Mouse (Mus musculus): ENCODE data around the gene Dll1. TPM values are rescaled to one million over a fixed set of nuclear protein-coding genes. Genes with fewer than 3 reads are reported as not detected.

Gene Dll1
- 18.2 and 21.4 TPM in 2 replicates for polyA plus RNA-seq (2015; fragmentation: Nextera tagmentation; extraction: Ambion mirVana)

- ATAC-seq (ENCODE audit: low FRiP score, low read depth) = peak; percentile 59
- H3K4me3 ChIP-seq = peak within 1 kb of the TSS; percentile 57
- H3K36me3 ChIP-seq = no peaks in the 10 kb centered on the region
- peak within 1 kb of the TSS; percentile 93 for H3K4me2 ChIP-seq
- WGBS = 0% methylated on average over 36 of the region's 36 CpGs
- H3K9me3 ChIP-seq = no peaks in the 10 kb centered on the region
- H3K27ac ChIP-seq (replicated peaks) = peak within 1 kb of the TSS; percentile 97
- H3K4me1 ChIP-seq (replicated peaks) = peaks cover 69% of the 10 kb centered on the region
- H3K27me3 ChIP-seq = no peaks in the 10 kb centered on the region
- peak within 1 kb of the TSS; percentile 95 for H3K9ac ChIP-seq
These were observed at the start of gene Dll1 for GRCm38 (mm10) chr17:15376494-15377181. Gene Dll1 (minus strand): TSS chr17:15376872.

- no peaks in the 10 kb centered on the region for H3K27me3 ChIP-seq
- WGBS = 94% methylated on average over 3 of the region's 3 CpGs
- H3K4me1 ChIP-seq (replicated peaks) = no peaks in the 10 kb centered on the region
- H3K36me3 ChIP-seq = peaks cover 80% of the 10 kb centered on the region
- no peak for ATAC-seq (ENCODE audit: low FRiP score, low read depth)
- no peak overlapping the region for H3K27ac ChIP-seq (replicated peaks)
- H3K4me3 ChIP-seq = no peak overlapping the region
- no peak overlapping the region for H3K9ac ChIP-seq
- no peaks in the 10 kb centered on the region for H3K9me3 ChIP-seq
- no peak overlapping the region for H3K4me2 ChIP-seq
These were observed 49.3 kb upstream of the Dll1 start for GRCm38 (mm10) chr17:15425931-15426330.

- Histone ChIP-seq H3K36me3 (peaks cover 86% of the 10 kb centered on the region), H3K9ac (no peak overlapping the region), H3K27me3 (no peaks in the 10 kb centered on the region), H3K4me3 (no peak overlapping the region), H3K9me3 (no peaks in the 10 kb centered on the region), H3K4me2 (no peak overlapping the region), H3K4me1 (replicated peaks) (no peaks in the 10 kb centered on the region), H3K27ac (replicated peaks) (no peak overlapping the region)
- 77% methylated on average over 8 of the region's 8 CpGs for WGBS
- no peak for ATAC-seq (ENCODE audit: low FRiP score, low read depth)
These were observed 46.6 kb upstream of the Dll1 start for GRCm38 (mm10) chr17:15423080-15423765.

GRCm38 (mm10) chr17:15422666-15423065 is 46.0 kb upstream of the Dll1 start:
- Histone ChIP-seq H3K4me1 (replicated peaks) (no peaks in the 10 kb centered on the region), H3K9me3 (no peaks in the 10 kb centered on the region), H3K27me3 (no peaks in the 10 kb centered on the region), H3K4me3 (no peak overlapping the region), H3K9ac (no peak overlapping the region), H3K4me2 (no peak overlapping the region), H3K36me3 (peaks cover 86% of the 10 kb centered on the region), H3K27ac (replicated peaks) (no peak overlapping the region)
- ATAC-seq (ENCODE audit: low FRiP score, low read depth) = no peak
- WGBS = 93% methylated on average over 9 of the region's 9 CpGs

- H3K4me2 ChIP-seq = no peak overlapping the region
- H3K9me3 ChIP-seq = no peaks in the 10 kb centered on the region
- peaks cover 88% of the 10 kb centered on the region for H3K36me3 ChIP-seq
- H3K27ac ChIP-seq (replicated peaks) = no peak overlapping the region
- no peaks in the 10 kb centered on the region for H3K27me3 ChIP-seq
- 97% methylated on average over 6 of the region's 6 CpGs for whole genome bisulfite sequencing
- H3K4me3 ChIP-seq = no peak overlapping the region
- H3K4me1 ChIP-seq (replicated peaks) = no peaks in the 10 kb centered on the region
- no peak for ATAC-seq (ENCODE audit: low FRiP score, low read depth)
- H3K9ac ChIP-seq = no peak overlapping the region
These were observed 44.8 kb upstream of the Dll1 start for GRCm38 (mm10) chr17:15421446-15421845.

DNA sequence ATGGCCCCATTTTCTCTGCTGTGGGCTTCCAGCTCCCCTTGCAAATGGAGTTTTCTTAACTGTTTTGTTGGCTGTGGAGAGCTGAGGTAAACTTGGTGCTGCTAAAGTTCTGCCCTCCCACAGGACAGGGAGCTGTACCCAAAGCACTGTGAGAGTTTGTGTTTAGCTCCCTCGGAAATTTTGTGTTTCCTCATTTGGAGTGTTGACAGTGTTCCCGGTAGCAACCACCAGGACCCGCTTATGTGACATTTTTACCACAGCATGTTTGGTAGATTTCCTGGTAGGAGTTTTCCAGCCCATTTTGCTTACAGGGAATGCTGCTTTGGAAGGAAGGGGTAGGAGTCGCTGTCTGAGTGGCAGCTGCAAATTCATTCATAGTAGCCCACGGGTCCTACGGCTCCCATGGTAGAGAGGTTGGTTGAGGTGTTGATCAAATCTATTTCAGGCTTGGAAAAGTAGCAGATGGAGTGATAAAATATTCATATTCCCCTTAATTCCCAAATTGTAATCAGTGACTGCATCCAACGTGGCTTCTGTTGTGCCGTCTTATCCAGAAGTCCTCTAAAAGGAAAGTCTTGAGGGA is 43.4 kb upstream of the Dll1 start:
- H3K9ac ChIP-seq = no peak overlapping the region
- H3K4me1 ChIP-seq (replicated peaks) = no peaks in the 10 kb centered on the region
- WGBS = 88% methylated on average over 8 of the region's 8 CpGs
- H3K27me3 ChIP-seq = no peaks in the 10 kb centered on the region
- no peaks in the 10 kb centered on the region for H3K9me3 ChIP-seq
- H3K27ac ChIP-seq (replicated peaks) = no peak overlapping the region
- H3K4me3 ChIP-seq = no peak overlapping the region
- no peak for ATAC-seq (ENCODE audit: low FRiP score, low read depth)
- H3K36me3 ChIP-seq = peaks cover 88% of the 10 kb centered on the region
- H3K4me2 ChIP-seq = no peak overlapping the region

DNA sequence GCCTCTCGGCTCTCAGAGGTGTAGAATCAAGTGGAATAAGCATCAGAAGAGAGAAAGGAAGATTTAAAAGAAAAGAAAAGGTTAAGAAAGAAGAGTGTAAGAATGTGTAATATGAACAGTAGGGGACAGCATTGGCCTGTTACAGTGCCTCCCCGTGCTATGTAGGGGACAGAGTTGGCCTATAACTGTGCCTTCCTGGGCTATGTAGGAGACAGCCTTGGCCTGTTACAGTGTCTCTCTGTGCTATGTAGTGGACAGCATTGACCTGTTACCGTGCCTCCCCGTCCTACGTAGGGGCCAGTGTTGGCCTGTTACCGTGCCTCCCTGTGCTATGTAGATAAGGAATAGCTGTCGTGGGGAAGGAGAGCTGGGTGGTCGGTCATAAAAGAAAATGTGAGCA is 42.9 kb upstream of the Dll1 start:
- WGBS = 91% methylated on average over 8 of the region's 8 CpGs
- Histone ChIP-seq H3K36me3 (peaks cover 88% of the 10 kb centered on the region), H3K9ac (no peak overlapping the region), H3K27ac (replicated peaks) (no peak overlapping the region), H3K4me1 (replicated peaks) (no peaks in the 10 kb centered on the region), H3K4me2 (no peak overlapping the region), H3K9me3 (no peaks in the 10 kb centered on the region), H3K4me3 (no peak overlapping the region), H3K27me3 (no peaks in the 10 kb centered on the region)
- ATAC-seq (ENCODE audit: low FRiP score, low read depth) = no peak

DNA sequence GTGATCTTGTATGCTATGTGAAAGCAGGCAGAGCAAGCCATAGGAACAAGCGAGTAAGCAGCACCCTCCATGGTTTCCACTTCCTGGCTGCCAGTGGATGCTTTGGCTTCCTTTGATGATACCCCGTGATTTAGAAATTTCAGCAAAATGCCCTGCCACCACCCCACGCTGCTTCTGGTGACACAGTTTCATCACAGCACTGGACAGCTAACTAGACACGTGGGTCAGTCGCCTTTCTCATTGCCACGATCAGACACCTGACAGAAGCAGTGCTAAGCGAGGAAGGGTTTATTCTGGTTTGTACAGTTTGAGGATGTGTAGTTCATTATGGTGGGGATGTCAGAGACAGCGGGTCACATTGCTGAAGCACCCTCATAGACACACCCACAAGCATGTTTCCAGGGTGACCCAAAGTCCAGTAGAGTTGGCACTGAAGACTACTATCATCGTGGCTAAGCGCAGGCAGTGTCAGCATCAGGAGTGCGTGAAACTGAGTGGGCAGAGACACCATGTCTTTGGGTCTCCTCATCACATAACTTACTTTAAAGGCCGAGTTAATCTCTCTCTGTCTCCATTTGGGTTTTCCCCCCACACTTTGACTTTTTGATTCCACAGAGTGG is 40.0 kb upstream of the Dll1 start:
- Histone ChIP-seq H3K27ac (replicated peaks) (no peak overlapping the region), H3K4me1 (replicated peaks) (no peaks in the 10 kb centered on the region), H3K4me3 (no peak overlapping the region), H3K9ac (no peak overlapping the region), H3K9me3 (no peaks in the 10 kb centered on the region), H3K36me3 (peaks cover 81% of the 10 kb centered on the region), H3K4me2 (no peak overlapping the region), H3K27me3 (no peaks in the 10 kb centered on the region)
- ATAC-seq (ENCODE audit: low FRiP score, low read depth) = no peak
- WGBS = 94% methylated on average over 12 of the region's 12 CpGs

- no peak overlapping the region for H3K27ac ChIP-seq (replicated peaks)
- no peak overlapping the region for H3K9ac ChIP-seq
- H3K36me3 ChIP-seq = peaks cover 67% of the 10 kb centered on the region
- H3K9me3 ChIP-seq = no peaks in the 10 kb centered on the region
- no peaks in the 10 kb centered on the region for H3K4me1 ChIP-seq (replicated peaks)
- H3K27me3 ChIP-seq = no peaks in the 10 kb centered on the region
- WGBS = 92% methylated on average over 1 of the region's 1 CpGs
- H3K4me2 ChIP-seq = no peak overlapping the region
- H3K4me3 ChIP-seq = no peak overlapping the region
- no peak for ATAC-seq (ENCODE audit: low FRiP score, low read depth)
These were observed 34.2 kb upstream of the Dll1 start for GRCm38 (mm10) chr17:15410861-15411260.

DNA sequence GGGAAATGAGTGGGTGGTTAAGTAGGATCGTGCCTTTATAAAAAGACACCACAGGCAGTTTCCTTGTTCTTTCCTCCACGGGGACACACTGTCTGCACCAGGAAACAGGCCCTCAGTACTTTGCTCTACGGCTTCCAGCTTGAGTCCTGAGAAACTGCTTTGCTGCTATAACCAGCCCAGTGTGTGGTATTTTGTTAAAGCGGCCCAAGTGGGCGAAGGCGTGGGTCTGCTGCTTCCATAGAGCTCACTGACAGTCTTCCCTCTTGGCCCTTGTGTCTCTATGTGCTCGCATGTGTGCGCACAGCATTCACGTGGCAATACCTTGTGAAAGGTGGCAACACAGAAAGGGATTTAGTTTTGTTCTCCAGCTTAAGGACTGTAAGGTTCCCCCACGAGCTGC is 32.6 kb upstream of the Dll1 start:
- no peak for ATAC-seq (ENCODE audit: low FRiP score, low read depth)
- no peaks in the 10 kb centered on the region for H3K9me3 ChIP-seq
- H3K4me3 ChIP-seq = no peak overlapping the region
- WGBS = 92% methylated on average over 10 of the region's 10 CpGs
- H3K4me2 ChIP-seq = no peak overlapping the region
- H3K36me3 ChIP-seq = peaks cover 68% of the 10 kb centered on the region
- H3K9ac ChIP-seq = no peak overlapping the region
- no peak overlapping the region for H3K27ac ChIP-seq (replicated peaks)
- no peaks in the 10 kb centered on the region for H3K27me3 ChIP-seq
- no peaks in the 10 kb centered on the region for H3K4me1 ChIP-seq (replicated peaks)

DNA sequence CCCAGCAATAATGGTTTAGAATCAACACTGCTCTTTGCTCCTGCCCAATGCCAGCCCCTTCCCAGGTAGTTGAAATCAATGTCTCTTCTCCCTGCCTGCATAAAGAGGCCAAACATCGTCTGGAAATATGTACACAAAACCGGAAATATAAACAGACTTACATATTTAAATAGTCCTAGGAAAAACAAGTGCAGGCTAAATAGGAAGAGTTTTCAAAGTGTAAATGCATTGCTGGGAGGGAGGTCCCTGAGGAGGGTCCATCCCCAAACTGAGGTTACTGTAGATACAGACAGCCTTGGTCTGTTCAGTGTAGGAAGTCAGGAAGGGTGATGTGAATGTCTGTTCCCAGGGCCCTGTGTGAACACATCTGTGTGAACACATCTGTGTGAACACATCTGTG is 29.9 kb upstream of the Dll1 start:
- Histone ChIP-seq H3K9me3 (no peaks in the 10 kb centered on the region), H3K4me1 (replicated peaks) (no peaks in the 10 kb centered on the region), H3K9ac (no peak overlapping the region), H3K4me3 (no peak overlapping the region), H3K36me3 (peaks cover 76% of the 10 kb centered on the region), H3K27me3 (no peaks in the 10 kb centered on the region), H3K27ac (replicated peaks) (no peak overlapping the region), H3K4me2 (no peak overlapping the region)
- WGBS = 94% methylated on average over 2 of the region's 2 CpGs
- no peak for ATAC-seq (ENCODE audit: low FRiP score, low read depth)

DNA sequence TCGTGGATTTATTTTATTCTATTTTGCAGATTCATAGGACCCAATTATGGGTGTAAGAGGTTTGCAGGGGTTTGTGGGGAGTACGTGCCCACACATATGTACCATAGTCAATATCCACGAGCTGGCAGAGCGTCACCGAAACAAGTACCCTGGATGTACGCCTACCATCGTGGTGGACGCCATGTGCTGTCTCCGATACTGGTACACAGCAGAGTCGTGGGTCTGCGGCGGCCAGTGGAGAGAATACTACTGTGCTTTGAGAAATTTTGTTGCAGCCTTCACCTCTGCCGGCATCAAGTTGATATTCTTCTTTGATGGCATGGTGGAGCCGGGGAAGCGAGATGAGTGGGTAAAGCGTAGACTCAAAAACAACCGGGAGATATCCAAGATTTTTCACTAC is 25.0 kb upstream of the Dll1 start:
- H3K9ac ChIP-seq = no peak overlapping the region
- no peak overlapping the region for H3K27ac ChIP-seq (replicated peaks)
- WGBS = 98% methylated on average over 17 of the region's 17 CpGs
- no peak overlapping the region for H3K4me3 ChIP-seq
- no peaks in the 10 kb centered on the region for H3K9me3 ChIP-seq
- H3K4me1 ChIP-seq (replicated peaks) = peaks cover 23% of the 10 kb centered on the region
- ATAC-seq (ENCODE audit: low FRiP score, low read depth) = no peak
- no peaks in the 10 kb centered on the region for H3K27me3 ChIP-seq
- H3K4me2 ChIP-seq = no peak overlapping the region
- peaks cover 42% of the 10 kb centered on the region for H3K36me3 ChIP-seq
